Mouse (Mus musculus): ENCODE results near the gene Ces3b.
"Not testable (repeated sequence)": the region's sequence is repeated elsewhere in the genome, so short reads cannot be mapped to it uniquely, and the experiment has no call there.

Ces3b gene

DNA sequence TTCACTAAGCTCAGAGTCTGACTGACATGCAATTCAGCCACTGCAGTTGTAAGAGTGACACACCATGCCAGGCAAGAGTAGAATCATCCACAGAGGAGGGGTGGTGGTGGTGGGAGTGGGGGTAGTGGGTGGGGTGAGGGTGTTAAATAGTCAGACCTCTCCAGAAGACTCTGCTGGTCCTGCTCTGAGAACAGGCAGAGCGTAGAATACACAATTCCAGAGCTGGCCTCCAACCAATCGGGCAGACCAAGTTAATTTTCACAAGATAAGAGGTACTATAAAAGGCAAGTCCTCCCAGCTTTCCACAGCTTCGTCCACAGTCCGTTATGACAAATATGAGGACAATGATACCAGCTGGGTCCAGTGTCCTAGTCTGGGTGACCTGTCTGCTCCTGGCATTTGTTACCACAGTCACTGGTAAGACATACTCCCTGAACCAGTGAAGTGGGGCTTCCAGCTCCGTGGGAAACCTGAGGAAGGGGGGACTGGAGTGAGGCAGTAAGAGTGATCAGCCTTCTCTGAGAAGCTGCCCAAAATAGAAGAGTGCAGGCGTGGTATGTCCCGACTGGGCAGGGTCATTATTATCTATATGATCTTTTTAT, at the start of gene Ces3b:
Gene Ces3b, plus strand, starts transcription at position 305 of the 602 bp plus-strand sequence.
- in situ Hi-C loops (cut with MboI, MseI) = no loop called here

- in situ Hi-C loops (cut with MboI, MseI) = no loop called here
These were observed 40.0 kb upstream of the Ces3b start for GRCm38 (mm10) chr8:105043510-105043909.

DNA sequence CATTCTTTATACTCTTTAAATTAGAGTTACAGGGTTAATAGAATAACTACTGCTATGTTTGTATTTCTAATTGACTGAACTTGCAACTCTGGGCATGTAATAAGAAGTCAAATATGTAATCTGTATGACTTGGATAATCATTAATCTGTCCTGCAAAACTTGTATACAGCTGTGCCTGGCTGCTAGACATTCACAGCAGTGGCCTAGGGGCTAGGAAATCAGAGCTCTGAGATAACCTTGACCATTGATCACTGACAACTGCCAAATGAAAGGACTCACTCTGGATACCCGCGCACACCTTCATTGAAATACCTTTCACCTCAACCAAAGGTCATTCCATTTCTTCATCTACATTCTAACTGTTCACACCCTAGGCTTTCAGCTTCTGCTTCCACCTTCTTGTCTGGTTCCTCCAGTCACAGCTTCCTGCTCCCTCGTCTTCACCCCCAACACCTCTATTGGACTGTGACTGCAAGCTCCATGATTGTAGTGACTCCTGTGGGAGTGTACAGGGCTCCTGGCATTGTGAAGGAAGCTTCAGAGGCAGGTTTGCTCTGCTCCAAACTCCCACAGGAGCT, 37.6 kb upstream of the Ces3b start:
- in situ Hi-C loops (cut with MboI, MseI) = no loop called here

DNA sequence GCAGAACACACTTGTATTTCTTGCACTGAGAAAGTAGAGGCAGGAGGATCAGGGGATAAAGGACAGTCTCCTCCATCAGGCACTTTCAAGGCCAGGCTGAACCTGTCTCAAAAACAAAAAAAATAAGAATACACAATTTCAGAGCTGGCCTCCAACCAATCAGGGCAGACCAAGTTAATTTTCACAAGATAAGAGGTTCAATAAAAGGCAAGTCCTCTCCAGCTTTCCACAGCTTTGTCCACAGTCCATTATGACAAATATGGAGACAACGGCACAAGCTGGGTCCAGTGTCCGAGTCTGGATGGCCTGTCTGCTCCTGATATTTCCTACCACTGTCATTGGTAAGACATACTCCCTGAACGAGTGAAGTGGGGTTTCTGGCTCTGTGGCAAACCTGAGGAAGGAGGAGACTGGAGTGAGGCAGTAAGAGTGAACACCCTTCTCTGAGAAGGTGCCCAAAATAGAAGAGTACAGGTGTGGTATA, 35.1 kb upstream of the Ces3b start, which contains the start of gene Ces3a:
Gene Ces3a, plus strand, starts transcription at position 231 of the 484 bp plus-strand sequence.
- in situ Hi-C loops (cut with MboI, MseI) = no loop called here

GRCm38 (mm10) chr8:105056211-105056610, 27.3 kb upstream of the Ces3b start:
- in situ Hi-C loops (cut with MboI, MseI) = no loop called here

DNA sequence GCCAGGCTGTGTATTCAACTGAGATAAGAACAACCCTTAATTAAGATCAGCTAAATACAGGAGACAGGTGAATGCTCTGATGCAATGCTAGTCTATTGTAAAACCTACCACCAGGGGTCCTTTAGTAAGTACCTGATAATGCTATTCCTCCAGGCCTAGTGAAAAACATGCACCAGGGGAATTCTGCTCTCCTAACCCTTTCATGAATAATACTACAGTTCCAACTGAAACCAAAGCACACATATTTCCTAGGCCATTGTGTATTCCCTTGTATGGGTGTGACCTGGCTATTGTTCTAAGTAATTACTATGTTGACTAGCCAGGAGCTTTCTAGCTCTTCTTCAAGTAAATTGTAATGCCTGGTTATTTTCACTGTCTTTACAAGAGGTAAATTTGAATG, 23.5 kb upstream of the Ces3b start:
- in situ Hi-C loops (cut with MboI, MseI) = no loop called here

GRCm38 (mm10) chr8:105066761-105067160, 16.8 kb upstream of the Ces3b start:
- in situ Hi-C loops (cut with MboI, MseI) = no loop called here

GRCm38 (mm10) chr8:105067905-105068304, 15.6 kb upstream of the Ces3b start:
- in situ Hi-C loops (cut with MboI, MseI) = not testable (repeated sequence)

GRCm38 (mm10) chr8:105068971-105069370, 14.6 kb upstream of the Ces3b start:
- in situ Hi-C loops (cut with MboI, MseI) = no loop called here

- in situ Hi-C loops (cut with MboI, MseI) = no loop called here
These were observed 7.0 kb upstream of the Ces3b start for GRCm38 (mm10) chr8:105076601-105077000.

DNA sequence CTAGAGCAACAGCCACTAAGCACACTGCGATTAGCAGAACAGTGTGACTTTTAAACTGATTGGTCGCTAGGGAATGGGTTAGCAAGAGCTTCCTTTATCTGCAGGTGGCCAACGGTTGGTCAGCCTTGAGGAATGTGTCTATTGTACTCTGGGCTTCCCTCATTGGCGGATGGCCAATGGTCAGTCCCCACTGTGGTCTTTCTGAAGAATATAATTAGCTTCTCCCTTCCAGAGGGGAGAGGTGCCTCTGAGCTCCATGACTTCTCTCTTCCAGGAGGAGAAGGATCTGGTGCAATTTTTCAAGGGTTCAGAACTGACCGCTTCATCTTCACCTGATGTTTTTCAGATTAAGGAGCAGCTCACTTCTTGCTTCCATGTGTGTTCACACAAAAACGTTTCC, 6.5 kb upstream of the Ces3b start:
- in situ Hi-C loops (cut with MboI, MseI) = no loop called here

DNA sequence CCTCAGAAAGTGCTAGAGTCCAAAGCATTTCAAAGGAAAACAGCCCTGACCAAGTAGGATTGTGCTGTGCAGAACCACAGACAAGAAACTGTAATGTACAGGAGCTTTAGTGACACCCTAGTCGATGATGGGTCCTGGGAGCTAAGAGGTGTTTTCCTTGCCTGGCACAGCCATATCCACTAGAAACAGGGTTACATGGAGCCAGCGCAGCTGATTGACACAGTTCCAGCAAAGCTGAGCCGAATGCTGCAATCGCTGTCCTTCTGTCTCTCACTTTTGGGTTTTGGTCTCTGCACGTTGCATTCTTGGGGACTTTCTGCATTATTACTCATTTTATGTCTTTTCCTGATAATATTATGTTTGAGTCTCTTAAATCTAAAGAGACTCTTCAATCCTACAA, 5.0 kb upstream of the Ces3b start:
- in situ Hi-C loops (cut with MboI, MseI) = no loop called here

DNA sequence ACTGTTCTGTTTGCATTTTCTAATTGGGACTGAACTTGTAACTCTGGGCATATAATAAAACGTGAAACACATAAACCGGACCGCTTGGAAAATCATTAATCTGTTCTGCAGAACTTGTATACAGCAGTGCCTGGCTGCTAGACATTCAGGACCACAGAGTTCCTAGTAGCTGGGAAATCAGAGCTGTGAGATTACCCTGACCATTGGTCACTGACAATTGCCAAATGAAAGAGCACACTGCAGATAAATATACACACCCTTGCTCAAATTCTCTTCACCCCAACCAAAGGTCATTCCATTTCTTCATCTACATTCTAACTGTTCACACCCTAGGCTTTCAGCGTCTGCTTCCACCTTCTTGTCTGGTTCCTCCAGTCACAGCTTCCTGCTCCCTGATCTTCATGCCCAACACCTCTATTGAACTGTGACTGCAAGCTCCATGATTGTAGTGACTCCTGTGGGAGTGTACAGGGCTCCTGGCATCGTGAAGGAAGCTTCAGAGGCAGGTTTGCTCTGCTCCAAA, 2.7 kb upstream of the Ces3b start:
- in situ Hi-C loops (cut with MboI, MseI) = no loop called here

DNA sequence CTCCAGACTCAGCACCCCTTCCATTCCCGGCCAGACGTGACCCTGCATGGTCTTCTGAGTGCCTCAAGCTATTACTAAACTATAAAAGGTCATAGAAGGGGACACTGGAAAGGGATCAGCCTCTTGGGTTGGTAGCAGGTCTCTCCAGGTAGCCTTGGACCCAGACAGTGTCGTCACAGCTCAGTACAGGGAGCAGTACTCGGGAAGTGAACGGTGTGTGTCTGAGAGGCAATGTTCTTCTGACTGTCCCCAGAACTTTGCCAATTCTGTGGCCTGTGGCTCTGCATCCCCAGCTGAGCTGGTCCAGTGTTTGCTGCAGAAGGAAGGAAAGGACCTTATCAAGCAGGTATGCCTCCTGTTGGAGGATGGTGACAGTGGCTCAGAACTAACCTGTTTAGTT, 4.6 kb downstream of the Ces3b start:
- in situ Hi-C loops (cut with MboI, MseI) = not testable (repeated sequence)

GRCm38 (mm10) chr8:105088581-105088980, 5.0 kb downstream of the Ces3b start:
- in situ Hi-C loops (cut with MboI, MseI) = no loop called here

- in situ Hi-C loops (cut with MboI, MseI) = no loop called here
These were observed 10.4 kb downstream of the Ces3b start for GRCm38 (mm10) chr8:105093992-105094391.

DNA sequence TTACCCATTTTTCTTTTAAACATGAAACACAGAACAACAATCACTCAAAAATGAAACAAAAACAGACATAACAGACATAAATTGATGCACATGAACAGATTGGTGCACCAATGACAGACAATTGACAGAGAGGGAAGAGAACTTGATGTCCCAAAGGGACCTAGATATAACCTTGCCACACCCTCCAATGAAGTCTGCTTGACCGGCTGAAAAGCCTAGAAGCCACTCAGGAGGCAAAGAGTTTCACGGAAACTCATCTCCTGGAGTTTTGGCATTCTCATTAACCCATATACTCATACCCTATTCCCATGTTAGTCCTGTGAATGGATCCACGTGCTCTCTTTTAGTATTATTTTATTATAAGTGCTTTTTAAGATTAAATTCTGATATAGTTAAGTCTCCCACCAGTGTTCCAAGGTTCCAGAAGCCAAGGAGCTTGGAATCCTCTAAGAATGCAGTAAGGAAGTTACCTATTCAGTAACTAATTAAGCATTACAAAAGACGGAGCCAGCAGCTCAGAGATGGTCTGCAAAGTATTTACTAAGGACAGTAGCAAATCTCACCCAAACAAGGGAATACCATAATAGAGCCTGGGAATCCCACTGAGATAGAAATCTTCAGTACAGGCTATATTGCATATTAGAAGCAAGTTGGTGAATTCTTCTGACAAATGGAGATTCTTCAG, 18.7 kb downstream of the Ces3b start:
- in situ Hi-C loops (cut with MboI, MseI) = not testable (repeated sequence)

DNA sequence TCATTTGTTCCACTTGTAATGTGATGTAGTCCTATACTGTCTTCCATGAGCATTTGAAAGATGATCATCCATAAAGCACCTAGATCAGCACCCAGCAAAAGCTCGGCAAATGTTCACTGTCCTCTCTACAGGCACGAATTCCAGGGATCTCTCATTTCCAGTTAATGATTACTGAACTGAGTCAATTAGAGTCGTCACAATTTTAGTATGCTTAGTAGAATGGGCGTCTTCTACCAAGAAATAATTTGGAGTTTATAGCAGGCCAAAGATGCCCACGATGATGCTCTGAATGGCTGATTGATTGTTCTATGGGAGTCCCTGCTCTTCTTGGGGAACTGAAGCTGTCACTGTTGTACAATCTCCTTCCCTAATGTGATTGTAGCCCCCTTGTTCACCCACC, 20.1 kb downstream of the Ces3b start:
- in situ Hi-C loops (cut with MboI, MseI) = not testable (repeated sequence)

GRCm38 (mm10) chr8:105104220-105104619, 20.7 kb downstream of the Ces3b start:
- in situ Hi-C loops (cut with MboI, MseI) = no loop called here

GRCm38 (mm10) chr8:105129864-105130263, 46.3 kb downstream of the Ces3b start:
- in situ Hi-C loops (cut with MboI, MseI) = no loop called here

DNA sequence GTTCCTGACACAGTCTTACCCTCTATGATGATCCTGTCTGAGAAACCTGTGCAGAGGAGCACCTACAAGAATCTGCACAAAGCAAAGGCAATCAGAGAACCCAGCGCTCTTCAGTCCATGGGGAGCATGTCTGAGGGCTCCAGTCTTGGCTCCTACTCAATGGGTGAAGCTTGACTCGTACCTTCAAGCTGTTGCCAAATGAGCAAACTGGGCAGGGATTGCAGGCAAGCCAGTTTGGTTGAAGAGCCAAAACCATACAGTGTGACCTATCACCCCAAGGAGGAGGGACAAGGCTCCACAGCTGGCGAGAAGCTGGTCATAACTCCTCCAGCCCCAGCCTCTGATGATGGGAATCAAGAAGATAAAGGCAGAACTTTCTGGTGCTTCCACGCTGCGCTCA, 48.0 kb downstream of the Ces3b start, which contains the start of gene Ces4a:
Gene Ces4a, plus strand, starts transcription at position 292 of the 400 bp plus-strand sequence.
- in situ Hi-C loops (cut with MboI, MseI) = no loop called here

DNA sequence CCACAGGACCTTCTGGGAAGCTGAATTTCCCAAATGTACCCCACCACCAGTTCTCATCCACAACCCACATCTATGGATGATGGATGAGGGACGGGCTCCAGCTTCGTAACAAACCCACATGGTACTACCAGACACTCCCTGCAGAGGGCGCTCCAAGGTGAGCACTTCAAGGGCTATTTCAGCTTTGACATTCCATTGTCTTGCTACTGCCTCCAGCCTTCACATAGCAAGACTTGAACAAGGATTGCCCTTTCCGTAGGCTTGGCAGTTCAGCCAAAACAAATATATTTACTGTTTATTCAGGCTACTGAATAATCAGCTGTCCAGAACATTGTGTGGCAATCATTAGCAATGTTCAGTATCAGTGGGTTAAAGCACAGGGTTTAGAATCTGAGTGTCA, 54.9 kb downstream of the Ces3b start:
- in situ Hi-C loops (cut with MboI, MseI) = no loop called here

- in situ Hi-C loops (cut with MboI, MseI) = no loop called here
These were observed 58.8 kb downstream of the Ces3b start for GRCm38 (mm10) chr8:105142395-105142794.
